Mouse (Mus musculus): Measurements from ENCODE around the gene F5. TPM values are rescaled to one million over a fixed set of nuclear protein-coding genes. Genes with fewer than 3 reads are reported as not detected.
A peak's percentile ranks its signal among the peaks of the same experiment; 100 is the strongest.

F5 gene
- polyA plus RNA-seq, 1 experiment from 2014 or later: 0.32 TPM

DNA sequence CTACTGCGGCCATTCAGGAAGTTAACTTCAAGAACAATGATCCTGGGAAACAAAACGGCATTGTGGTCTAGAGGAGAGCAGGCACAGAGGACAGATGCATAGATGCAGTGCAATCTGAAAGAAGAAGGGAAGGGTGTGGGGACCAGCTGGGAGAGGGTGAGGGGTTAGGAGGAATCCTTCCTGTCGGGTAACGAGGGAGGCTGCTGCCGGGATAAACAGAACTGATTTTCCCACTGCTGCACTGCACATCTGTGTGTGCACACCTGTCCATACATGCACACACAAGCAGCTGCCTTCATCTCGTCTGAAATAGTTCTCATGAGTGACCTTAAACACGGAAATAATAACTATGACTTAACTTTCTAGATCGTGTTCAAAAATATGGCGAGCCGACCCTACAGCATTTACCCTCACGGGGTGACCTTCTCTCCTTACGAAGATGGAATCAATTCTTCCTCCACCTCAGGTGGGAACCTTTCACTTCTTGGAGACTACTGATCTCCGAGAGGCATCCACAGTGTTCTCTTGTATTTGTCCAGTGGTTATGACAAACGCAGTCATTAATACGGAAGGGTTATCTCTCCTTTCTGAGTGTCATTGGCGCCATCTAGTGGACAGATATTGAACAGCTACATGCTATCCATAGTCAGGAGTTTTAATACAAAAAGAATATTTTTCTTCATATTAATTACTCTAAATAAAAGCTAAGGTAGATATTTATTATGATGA lies 32.7 kb downstream of the F5 start:
- Histone ChIP-seq H3K27ac (ENCODE audit: low read length) (no peak overlapping the region), H3K4me1 (ENCODE audit: control insufficient read depth, insufficient read depth, low read length) (no peaks in the 10 kb centered on the region), H3K36me3 (ENCODE audit: control insufficient read depth, insufficient read depth, low read length) (no peaks in the 10 kb centered on the region), H3K9me3 (ENCODE audit: control insufficient read depth, low read length) (no peaks in the 10 kb centered on the region), H3K4me3 (ENCODE audit: low read length) (peak overlapping the region; percentile 19), H3K9ac (ENCODE audit: low read depth, low read length) (no peak overlapping the region), H3K4me2 (ENCODE audit: low read depth, low read length) (peak overlapping the region; percentile 26), H3K27me3 (replicated peaks; ENCODE audit: control insufficient read depth, insufficient read depth, low read length) (no peaks in the 10 kb centered on the region)
- 44% methylated on average over 16 of the region's 16 CpGs for WGBS
- peak; percentile 66 for ATAC-seq

DNA sequence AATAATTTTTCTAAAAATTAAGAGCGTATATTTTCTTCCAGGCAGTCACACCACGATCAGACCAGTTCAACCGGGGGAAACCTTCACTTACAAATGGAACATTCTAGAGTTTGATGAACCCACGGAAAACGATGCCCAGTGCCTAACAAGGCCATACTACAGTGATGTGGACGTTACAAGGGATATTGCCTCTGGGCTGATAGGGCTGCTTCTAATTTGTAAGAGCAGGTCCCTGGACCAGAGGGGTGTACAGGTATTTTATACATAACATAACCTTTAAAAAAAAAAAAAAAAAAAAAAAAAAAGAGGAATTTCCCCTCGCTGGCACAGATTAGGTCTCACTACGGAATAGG lies 33.2 kb downstream of the F5 start:
- Histone ChIP-seq H3K27ac (ENCODE audit: low read length) (no peak overlapping the region), H3K4me2 (ENCODE audit: low read depth, low read length) (no peak overlapping the region), H3K27me3 (replicated peaks; ENCODE audit: control insufficient read depth, insufficient read depth, low read length) (no peaks in the 10 kb centered on the region), H3K9ac (ENCODE audit: low read depth, low read length) (no peak overlapping the region), H3K4me1 (ENCODE audit: control insufficient read depth, insufficient read depth, low read length) (0 out of 2 replicates have a peak, but pooled peaks cover 1% of the 10 kb centered on the region), H3K36me3 (ENCODE audit: control insufficient read depth, insufficient read depth, low read length) (no peaks in the 10 kb centered on the region), H3K4me3 (ENCODE audit: low read length) (no peak overlapping the region), H3K9me3 (ENCODE audit: control insufficient read depth, low read length) (no peaks in the 10 kb centered on the region)
- ATAC-seq: no peak
- 39% methylated on average over 8 of the region's 8 CpGs for WGBS

DNA sequence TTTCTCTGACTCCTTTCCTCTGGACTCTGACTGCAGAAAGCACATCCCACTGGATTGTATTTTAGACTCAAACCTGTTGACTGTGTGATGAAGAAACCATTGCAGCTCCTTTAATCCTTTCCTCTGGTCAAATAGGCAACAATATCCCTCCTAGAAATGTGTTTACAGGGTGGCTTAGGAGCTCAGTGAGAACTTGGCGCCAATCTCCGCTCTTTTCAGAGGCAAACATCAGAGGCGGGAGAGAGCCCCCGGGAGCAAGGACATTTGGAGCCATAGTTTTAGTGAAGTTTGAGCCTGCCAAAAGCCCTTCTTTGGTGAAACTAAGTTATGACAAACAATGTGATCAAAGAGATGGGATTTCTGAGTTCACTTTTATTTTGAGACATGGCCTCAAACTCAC lies 33.7 kb downstream of the F5 start:
- H3K27me3 ChIP-seq (replicated peaks; ENCODE audit: control insufficient read depth, insufficient read depth, low read length): no peaks in the 10 kb centered on the region
- H3K36me3 ChIP-seq (ENCODE audit: control insufficient read depth, insufficient read depth, low read length): no peaks in the 10 kb centered on the region
- H3K4me2 ChIP-seq (ENCODE audit: low read depth, low read length): no peak overlapping the region
- H3K9me3 ChIP-seq (ENCODE audit: control insufficient read depth, low read length): no peaks in the 10 kb centered on the region
- H3K9ac ChIP-seq (ENCODE audit: low read depth, low read length): no peak overlapping the region
- WGBS: 80% methylated on average over 4 of the region's 4 CpGs
- H3K4me3 ChIP-seq (ENCODE audit: low read length): no peak overlapping the region
- ATAC-seq: no peak
- 0 out of 2 replicates have a peak, but pooled peaks cover 2% of the 10 kb centered on the region for H3K4me1 ChIP-seq (ENCODE audit: control insufficient read depth, insufficient read depth, low read length)
- no peak overlapping the region for H3K27ac ChIP-seq (ENCODE audit: low read length)

- Histone ChIP-seq H3K4me2 (ENCODE audit: low read depth, low read length) (no peak overlapping the region), H3K4me3 (ENCODE audit: low read length) (no peak overlapping the region)
Measured at GRCm38 (mm10) chr1:164187002-164187560, 35.4 kb downstream of the F5 start.

DNA sequence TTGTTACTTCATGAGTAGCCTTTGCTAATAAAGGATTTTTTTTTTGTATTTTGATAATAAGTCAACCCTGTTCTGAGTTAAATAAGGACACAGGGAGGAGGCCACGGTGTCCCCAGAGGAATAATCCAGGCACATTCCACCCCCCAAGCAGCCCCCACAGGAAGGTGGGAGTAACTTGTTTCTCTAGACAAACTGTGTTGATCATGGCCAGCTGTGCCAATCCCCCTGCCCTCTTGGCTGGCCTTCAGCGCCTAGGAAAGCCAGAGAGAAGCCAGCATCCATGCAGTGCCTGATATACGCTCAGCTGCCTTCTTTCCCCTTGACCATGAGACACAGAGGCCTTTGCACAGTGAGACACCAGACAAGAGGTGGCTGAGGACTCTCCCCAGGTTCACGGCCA lies 47.9 kb downstream of the F5 start:
- Histone ChIP-seq H3K4me2 (ENCODE audit: low read depth, low read length) (no peak overlapping the region), H3K36me3 (ENCODE audit: control insufficient read depth, insufficient read depth, low read length) (no peaks in the 10 kb centered on the region), H3K4me1 (ENCODE audit: control insufficient read depth, insufficient read depth, low read length) (no peaks in the 10 kb centered on the region), H3K9me3 (ENCODE audit: control insufficient read depth, low read length) (no peaks in the 10 kb centered on the region), H3K27ac (ENCODE audit: low read length) (no peak overlapping the region), H3K4me3 (ENCODE audit: low read length) (no peak overlapping the region), H3K9ac (ENCODE audit: low read depth, low read length) (no peak overlapping the region), H3K27me3 (replicated peaks; ENCODE audit: control insufficient read depth, insufficient read depth, low read length) (no peaks in the 10 kb centered on the region)
- ATAC-seq: no peak
- WGBS: 86% methylated on average over 4 of the region's 4 CpGs

More at GRCm38 (mm10) chr1:164187002-164187560, 35.4 kb downstream of the F5 start:
- H3K9me3 ChIP-seq (ENCODE audit: control insufficient read depth, low read length): no peaks in the 10 kb centered on the region
- H3K27me3 ChIP-seq (replicated peaks; ENCODE audit: control insufficient read depth, insufficient read depth, low read length): no peaks in the 10 kb centered on the region
- 0 out of 2 replicates have a peak, but pooled peaks cover 2% of the 10 kb centered on the region for H3K4me1 ChIP-seq (ENCODE audit: control insufficient read depth, insufficient read depth, low read length)
- no peak overlapping the region for H3K27ac ChIP-seq (ENCODE audit: low read length)
- H3K9ac ChIP-seq (ENCODE audit: low read depth, low read length): no peak overlapping the region
- WGBS: 72% methylated on average over 1 of the region's 1 CpGs
- H3K36me3 ChIP-seq (ENCODE audit: control insufficient read depth, insufficient read depth, low read length): no peaks in the 10 kb centered on the region
- peak; percentile 68 for ATAC-seq

- WGBS: 54% methylated on average over 2 of the region's 2 CpGs
- no peak overlapping the region for H3K4me2 ChIP-seq (ENCODE audit: low read depth, low read length)
- H3K27me3 ChIP-seq (replicated peaks; ENCODE audit: control insufficient read depth, insufficient read depth, low read length): no peaks in the 10 kb centered on the region
- H3K36me3 ChIP-seq (ENCODE audit: control insufficient read depth, insufficient read depth, low read length): no peaks in the 10 kb centered on the region
- no peaks in the 10 kb centered on the region for H3K4me1 ChIP-seq (ENCODE audit: control insufficient read depth, insufficient read depth, low read length)
- no peak overlapping the region for H3K9ac ChIP-seq (ENCODE audit: low read depth, low read length)
- H3K4me3 ChIP-seq (ENCODE audit: low read length): no peak overlapping the region
- no peak overlapping the region for H3K27ac ChIP-seq (ENCODE audit: low read length)
- ATAC-seq: 0 out of 2 replicates have a peak, but pooled peaks have one; percentile 32
- H3K9me3 ChIP-seq (ENCODE audit: control insufficient read depth, low read length): no peaks in the 10 kb centered on the region
Measured at GRCm38 (mm10) chr1:164208437-164208836, 56.8 kb downstream of the F5 start.

GRCm38 (mm10) chr1:164210899-164211298 lies 59.3 kb downstream of the F5 start:
- WGBS: 68% methylated on average over 4 of the region's 4 CpGs
- peak; percentile 77 for ATAC-seq
- Histone ChIP-seq H3K9ac (ENCODE audit: low read depth, low read length) (no peak overlapping the region), H3K4me2 (ENCODE audit: low read depth, low read length) (no peak overlapping the region), H3K9me3 (ENCODE audit: control insufficient read depth, low read length) (no peaks in the 10 kb centered on the region), H3K27ac (ENCODE audit: low read length) (peak overlapping the region; percentile 38; the same call in 1 of the 2 replicates), H3K4me1 (ENCODE audit: control insufficient read depth, insufficient read depth, low read length) (no peaks in the 10 kb centered on the region; the same call in 1 of the 2 replicates), H3K27me3 (replicated peaks; ENCODE audit: control insufficient read depth, insufficient read depth, low read length) (no peaks in the 10 kb centered on the region), H3K36me3 (ENCODE audit: control insufficient read depth, insufficient read depth, low read length) (no peaks in the 10 kb centered on the region), H3K4me3 (ENCODE audit: low read length) (no peak overlapping the region)

- H3K4me2 ChIP-seq (ENCODE audit: low read depth, low read length): no peak overlapping the region
- peak; percentile 63 for ATAC-seq
- H3K36me3 ChIP-seq (ENCODE audit: control insufficient read depth, insufficient read depth, low read length): no peaks in the 10 kb centered on the region
- H3K9me3 ChIP-seq (ENCODE audit: control insufficient read depth, low read length): no peaks in the 10 kb centered on the region
- 65% methylated on average over 8 of the region's 8 CpGs for WGBS
- peaks cover 8% of the 10 kb centered on the region for H3K4me1 ChIP-seq (ENCODE audit: control insufficient read depth, insufficient read depth, low read length)
- no peaks in the 10 kb centered on the region for H3K27me3 ChIP-seq (replicated peaks; ENCODE audit: control insufficient read depth, insufficient read depth, low read length)
- H3K27ac ChIP-seq (ENCODE audit: low read length): no peak overlapping the region
- H3K9ac ChIP-seq (ENCODE audit: low read depth, low read length): no peak overlapping the region
- no peak overlapping the region for H3K4me3 ChIP-seq (ENCODE audit: low read length)
Measured at GRCm38 (mm10) chr1:164212686-164213085, 61.0 kb downstream of the F5 start.

GRCm38 (mm10) chr1:164214190-164214589 lies 62.6 kb downstream of the F5 start:
- no peaks in the 10 kb centered on the region for H3K36me3 ChIP-seq (ENCODE audit: control insufficient read depth, insufficient read depth, low read length)
- 55% methylated on average over 8 of the region's 8 CpGs for WGBS

More at GRCm38 (mm10) chr1:164214190-164214589, 62.6 kb downstream of the F5 start:
- Histone ChIP-seq H3K4me3 (ENCODE audit: low read length) (no peak overlapping the region), H3K27me3 (replicated peaks; ENCODE audit: control insufficient read depth, insufficient read depth, low read length) (no peaks in the 10 kb centered on the region), H3K9me3 (ENCODE audit: control insufficient read depth, low read length) (no peaks in the 10 kb centered on the region), H3K4me2 (ENCODE audit: low read depth, low read length) (no peak overlapping the region), H3K9ac (ENCODE audit: low read depth, low read length) (no peak overlapping the region), H3K27ac (ENCODE audit: low read length) (no peak overlapping the region), H3K4me1 (ENCODE audit: control insufficient read depth, insufficient read depth, low read length) (peaks cover 14% of the 10 kb centered on the region)
- ATAC-seq: no peak
